ENCODE assay signal across 7 mouse cellular contexts in genomic region chr19:21037448-21038077, GRCm38 (mm10).
A peak's percentile ranks its signal among the peaks of the same experiment; 100 is the strongest.
DNase-seq lines count a peak whose midpoint lies in the region; ATAC-seq lines count a peak whose summit lies in the region.

No protein-coding gene starts in this region.

- 46% methylated on average over 10 of the region's 10 CpGs for WGBS in embryonic facial prominence, embryonic 14.5 days
- 39% methylated on average over 10 of the region's 10 CpGs for WGBS in intestine, embryonic 15.5 days

- peak; percentile 23 for ATAC-seq in activated CD4-positive, CD25-positive, alpha-beta regulatory T cell, adult 4 months
- peak; percentile 65; the same call in 1 of the 2 replicates for ATAC-seq in embryonic facial prominence, embryonic 14.5 days (ENCODE audit: low read depth)
- ATAC-seq in intestine, embryonic 15.5 days = peak; percentile 71

- peaks cover 7% of the 10 kb centered on the region for H3K4me1 ChIP-seq in embryonic facial prominence, embryonic 14.5 days (ENCODE audit: control insufficient read depth, insufficient read depth, low read length)
- H3K4me1 ChIP-seq in intestine, embryonic 15.5 days (replicated peaks) = no peaks in the 10 kb centered on the region; the same call in 1 of the 2 replicates

- H3K36me3 ChIP-seq in embryonic facial prominence, embryonic 14.5 days (ENCODE audit: control insufficient read depth, insufficient read depth, low read length) = no peaks in the 10 kb centered on the region
- no peaks in the 10 kb centered on the region for H3K36me3 ChIP-seq in intestine, embryonic 15.5 days

- peak; percentile 18 for DNase-seq in right cerebral cortex, postnatal 25 days
- DNase-seq in right cerebral cortex, postnatal 36 days (ENCODE audit: low spot score in 2 of 2) = no peak
- peak; percentile 68 for DNase-seq in embryonic facial prominence, embryonic 14.5 days (ENCODE audit: low spot score)
- peak; percentile 68 for DNase-seq in lung, postnatal 10 days
- peak; percentile 41 for DNase-seq in retina, postnatal 7 days (ENCODE audit: low read depth, low spot score)

- H3K27ac ChIP-seq in embryonic facial prominence, embryonic 14.5 days (replicated peaks; ENCODE audit: low read depth, low read length) = no peak overlapping the region
- H3K27ac ChIP-seq in intestine, embryonic 15.5 days = no peak overlapping the region

- no peaks in the 10 kb centered on the region for H3K27me3 ChIP-seq in embryonic facial prominence, embryonic 14.5 days (replicated peaks; ENCODE audit: control insufficient read depth, insufficient read depth, low read length)
- H3K27me3 ChIP-seq in intestine, embryonic 15.5 days (replicated peaks) = no peaks in the 10 kb centered on the region

- no peak overlapping the region for H3K9ac ChIP-seq in embryonic facial prominence, embryonic 14.5 days (ENCODE audit: low read depth, low read length)
- H3K9ac ChIP-seq in intestine, embryonic 15.5 days = no peak overlapping the region

- H3K9me3 ChIP-seq in embryonic facial prominence, embryonic 14.5 days (ENCODE audit: control insufficient read depth, low read length) = no peaks in the 10 kb centered on the region
- H3K9me3 ChIP-seq in intestine, embryonic 15.5 days = no peaks in the 10 kb centered on the region

- no peak overlapping the region for H3K4me2 ChIP-seq in embryonic facial prominence, embryonic 14.5 days (ENCODE audit: low read depth, low read length)
- H3K4me2 ChIP-seq in intestine, embryonic 15.5 days (replicated peaks) = no peak overlapping the region

- H3K4me3 ChIP-seq in embryonic facial prominence, embryonic 14.5 days (ENCODE audit: low read depth, low read length) = no peak overlapping the region
- no peak overlapping the region for H3K4me3 ChIP-seq in intestine, embryonic 15.5 days (replicated peaks)

Comparison
In these comparisons a context has a peak if more than half of its experiments do, and no peak if none do; other contexts are left out.
1. DNase-seq: peak in right cerebral cortex, postnatal 25 days (single experiment), embryonic facial prominence, embryonic 14.5 days (single experiment), lung, postnatal 10 days (single experiment) and retina, postnatal 7 days (single experiment); none in right cerebral cortex, postnatal 36 days (0 of 2).
2. Peak in every context shown above with its lines, with median percentiles within 50 percentile points of each other: ATAC-seq.